Mouse (Mus musculus) midbrain, embryonic 14.5 days (tissue): Measurements from ENCODE around the gene Art3. TPM values are rescaled to one million over a fixed set of nuclear protein-coding genes. Genes with fewer than 3 reads are reported as not detected.

Experiments
- ATAC-seq: fragments of 200-750 bp; cut with Nextera tagmentation; 2 replicates; pipeline ENCODE4 v1.8.0; 2017; ENCODE audit warnings: moderate number of reproducible peaks, moderate library complexity; ENCODE audit not compliant: low FRiP score, low TSS enrichment
- DNase-seq: peaks from one replicate; pipeline ENCODE4 v3.0.0-alpha.2; 2015
- H3K27ac ChIP-seq: fragments of 300-500 bp; sonication (generic); replicated peaks from 2 replicates; pipeline ENCODE4 v1.5.1; 2014; ENCODE audit warnings: mild to moderate bottlenecking, low read depth, low read length, moderate library complexity
- H3K27me3 ChIP-seq: fragments of 300-500 bp; sonication (generic); 2 replicates; pipeline ENCODE4 v1.6.1; 2014; ENCODE audit warnings: low read length, control low read depth, mixed read lengths; ENCODE audit not compliant: control insufficient read depth, insufficient read depth
- H3K36me3 ChIP-seq: fragments of 300-500 bp; sonication (generic); 2 replicates; pipeline ENCODE4 v1.6.1; 2014; ENCODE audit warnings: low read length, control low read depth; ENCODE audit not compliant: control insufficient read depth, insufficient read depth
- H3K4me1 ChIP-seq: fragments of 300-500 bp; sonication (generic); 2 replicates; pipeline ENCODE4 v1.6.1; 2014; ENCODE audit warnings: mild to moderate bottlenecking, antibody characterized with exemption, low read length, control low read depth; ENCODE audit not compliant: control insufficient read depth, insufficient read depth
- H3K4me2 ChIP-seq: fragments of 300-500 bp; sonication (generic); 2 replicates; pipeline ENCODE4 v1.6.1; 2014; ENCODE audit warnings: mild to moderate bottlenecking, low read length, moderate library complexity
- H3K4me3 ChIP-seq: fragments of 300-500 bp; sonication (generic); replicated peaks from 2 replicates; pipeline ENCODE4 v1.5.1; 2014; ENCODE audit warnings: low read depth, low read length
- H3K9ac ChIP-seq: fragments of 300-500 bp; sonication (generic); replicated peaks from 2 replicates; pipeline ENCODE4 v1.6.1; 2014; ENCODE audit warnings: mild to moderate bottlenecking, low read length, moderate library complexity
- H3K9me3 ChIP-seq: fragments of 300-500 bp; sonication (generic); 2 replicates; pipeline ENCODE4 v1.6.1; 2016; ENCODE audit warnings: low read length, control low read depth, mixed read lengths; ENCODE audit not compliant: control insufficient read depth
- WGBS: fragments of 180-500 bp; shearing (Covaris S2); extraction: QIAGEN DNeasy Blood & Tissue Kit; methylation state at CpG from one replicate; pipeline ENCODE4 v1.1.7; 2014; 5-methylcytosine and 5-hydroxymethylcytosine counted together
- polyA plus RNA-seq: library from polyadenylated mRNA; unstranded; fragments of >200 nt; fragmentation: Nextera tagmentation; extraction: Ambion mirVana; gene quantifications from 2 replicates; pipeline ENCODE4 v1.2.1, GENCODE M21; 2014

Art3 gene
- polyA plus RNA-seq, 1 experiment from 2014 or later = 6.1 TPM

DNA sequence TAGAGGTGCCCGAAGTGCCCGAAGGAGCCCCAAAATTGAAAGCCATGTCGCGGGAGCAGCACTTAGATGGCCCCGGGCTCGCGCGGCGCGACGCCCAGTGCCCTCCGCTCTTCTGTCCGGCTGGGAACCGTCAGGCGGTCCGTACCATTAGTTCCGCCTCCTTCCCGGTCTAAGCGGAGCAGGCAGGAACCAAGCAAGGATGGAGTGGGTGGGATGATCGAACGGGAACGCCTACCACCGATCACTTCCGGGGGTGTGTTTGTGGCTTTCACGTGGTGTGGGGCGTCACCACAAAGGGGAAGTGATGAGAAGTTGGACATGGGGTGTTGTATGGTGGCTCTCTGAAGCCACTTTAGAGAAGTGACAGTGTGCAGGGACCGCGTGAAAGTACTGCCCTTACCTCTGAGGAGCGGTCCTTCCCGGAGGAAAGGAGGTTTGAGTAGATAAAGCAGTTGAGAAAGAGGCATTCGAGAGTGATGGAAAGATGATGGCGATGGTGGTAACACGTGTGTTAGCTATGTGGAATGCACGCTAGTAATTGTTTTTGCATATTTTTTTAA lies 103.5 kb downstream of the Art3 start, which contains the start of gene Nup54:
Gene Nup54, minus strand, starts transcription at position 195 of the 560 bp plus-strand sequence.
- H3K4me3 ChIP-seq = peak within 1 kb of the TSS; percentile 75
- H3K27me3 ChIP-seq = no peaks in the 10 kb centered on the region
- DNase-seq (peak; percentile 97), ATAC-seq (peak; percentile 99)
- peak within 1 kb of the TSS; percentile 62 for H3K27ac ChIP-seq
- H3K4me1 ChIP-seq = peaks cover 12% of the 10 kb centered on the region; the same call in 1 of the 2 replicates
- peak within 1 kb of the TSS; percentile 90 for H3K9ac ChIP-seq
- under 1% methylated on average over 34 of the region's 34 CpGs for WGBS
- peaks cover 7% of the 10 kb centered on the region; the same call in 1 of the 2 replicates for H3K36me3 ChIP-seq
- H3K4me2 ChIP-seq = peak within 1 kb of the TSS; percentile 94
- H3K9me3 ChIP-seq = no peaks in the 10 kb centered on the region

DNA sequence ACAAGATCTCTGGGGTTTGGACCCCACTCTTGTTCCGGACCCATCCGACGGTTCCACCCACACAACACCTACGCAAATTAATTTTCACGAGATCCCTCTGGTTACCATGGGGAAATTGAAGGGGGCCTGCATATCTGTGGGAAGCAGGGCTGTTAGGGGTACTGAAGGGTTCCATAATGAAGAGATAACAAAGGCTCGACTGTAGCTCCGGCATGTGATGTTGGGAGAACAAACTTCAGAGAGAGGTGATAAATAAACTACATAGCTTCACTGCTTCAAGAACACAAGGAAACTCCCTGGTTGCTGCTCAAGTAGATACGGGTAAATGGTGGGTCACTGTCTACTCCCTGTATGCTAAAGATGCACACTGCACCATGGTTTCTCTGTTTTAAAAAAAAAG lies 106.9 kb downstream of the Art3 start:
- Histone ChIP-seq H3K36me3 (peaks cover 6% of the 10 kb centered on the region; the same call in 1 of the 2 replicates), H3K4me1 (peaks cover 8% of the 10 kb centered on the region; the same call in 1 of the 2 replicates), H3K4me2 (no peak overlapping the region), H3K9me3 (no peaks in the 10 kb centered on the region), H3K27ac (no peak overlapping the region), H3K27me3 (no peaks in the 10 kb centered on the region), H3K9ac (no peak overlapping the region), H3K4me3 (no peak overlapping the region)
- 85% methylated on average over 8 of the region's 8 CpGs for WGBS
- DNase-seq (no peak), ATAC-seq (no peak)

DNA sequence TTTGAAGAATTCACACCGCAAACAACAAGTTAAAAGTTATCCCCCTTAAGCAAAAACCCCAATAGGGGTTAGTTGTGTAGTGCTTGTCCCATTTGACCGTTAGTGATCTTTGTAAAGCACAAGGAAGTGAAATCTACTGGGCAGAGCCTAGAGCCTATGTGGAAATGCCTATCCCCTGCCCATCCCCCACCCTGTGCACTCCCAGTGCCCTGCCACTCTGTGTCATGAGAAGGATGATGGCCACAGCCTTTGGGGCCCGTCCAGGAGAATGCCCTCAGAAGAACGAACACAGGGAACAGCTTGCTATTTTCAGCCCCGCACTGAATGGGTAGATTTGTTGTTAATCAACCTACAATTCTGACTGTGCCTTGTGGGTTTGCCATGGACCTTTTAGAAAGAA lies 109.9 kb downstream of the Art3 start:
- WGBS = 88% methylated on average over 5 of the region's 5 CpGs
- DNase-seq (no peak), ATAC-seq (no peak)

DNA sequence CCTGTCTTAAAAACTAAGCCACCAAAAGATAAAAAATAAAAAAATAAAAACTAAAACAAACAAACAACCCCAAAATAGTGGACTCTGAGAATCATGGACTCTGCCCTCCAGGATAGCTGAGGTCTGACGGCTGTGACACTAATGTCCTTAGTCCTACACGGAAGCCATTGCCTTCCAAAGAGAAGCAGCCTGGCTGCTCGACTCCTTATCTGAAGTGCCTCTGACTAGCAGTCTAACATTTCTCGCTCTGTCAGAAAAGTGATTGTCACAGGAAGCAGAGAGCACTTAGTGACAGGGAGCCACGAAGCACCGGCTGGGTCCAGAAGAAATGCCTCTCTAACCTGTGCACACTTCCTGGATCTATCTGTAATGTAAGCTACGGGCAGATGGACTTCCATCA lies 111.3 kb downstream of the Art3 start:
- 90% methylated on average over 7 of the region's 7 CpGs for WGBS
- Histone ChIP-seq H3K27ac (no peak overlapping the region), H3K4me3 (no peak overlapping the region), H3K36me3 (peaks cover 37% of the 10 kb centered on the region), H3K9ac (no peak overlapping the region), H3K9me3 (no peaks in the 10 kb centered on the region), H3K4me1 (no peaks in the 10 kb centered on the region), H3K27me3 (no peaks in the 10 kb centered on the region), H3K4me2 (no peak overlapping the region)
- ATAC-seq = no peak
- no peak for DNase-seq

More for the DNA sequence above, 109.9 kb downstream of the Art3 start:
- Histone ChIP-seq H3K9me3 (no peaks in the 10 kb centered on the region), H3K9ac (no peak overlapping the region), H3K4me3 (no peak overlapping the region), H3K4me1 (no peaks in the 10 kb centered on the region), H3K36me3 (peaks cover 23% of the 10 kb centered on the region), H3K27ac (no peak overlapping the region), H3K4me2 (no peak overlapping the region), H3K27me3 (no peaks in the 10 kb centered on the region)

DNA sequence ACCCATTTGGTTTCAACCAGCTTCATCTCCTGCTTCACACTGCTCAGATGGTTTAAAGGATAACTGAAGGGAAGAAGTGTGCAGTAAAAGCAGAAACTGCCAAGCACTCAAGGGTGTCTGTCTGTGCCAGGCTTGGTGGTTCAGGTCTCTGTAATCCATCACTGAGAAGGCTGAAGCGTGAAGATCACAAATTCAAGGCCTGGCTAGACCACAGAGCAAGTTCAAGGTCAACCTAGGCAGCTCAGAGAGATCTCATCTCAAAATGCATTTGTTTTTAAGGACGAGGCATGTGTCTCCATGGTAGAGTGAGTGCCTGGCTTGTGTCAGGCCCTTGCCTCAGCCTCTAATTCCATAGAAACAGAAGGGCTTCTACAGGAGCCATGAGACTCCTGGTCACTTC lies 113.4 kb downstream of the Art3 start:
- H3K9me3 ChIP-seq = no peaks in the 10 kb centered on the region
- H3K4me2 ChIP-seq = no peak overlapping the region
- DNase-seq (no peak), ATAC-seq (no peak)
- no peak overlapping the region for H3K9ac ChIP-seq
- no peaks in the 10 kb centered on the region for H3K4me1 ChIP-seq
- no peaks in the 10 kb centered on the region for H3K27me3 ChIP-seq
- H3K27ac ChIP-seq = no peak overlapping the region
- WGBS = 92% methylated on average over 2 of the region's 2 CpGs
- H3K36me3 ChIP-seq = peaks cover 57% of the 10 kb centered on the region
- H3K4me3 ChIP-seq = no peak overlapping the region

DNA sequence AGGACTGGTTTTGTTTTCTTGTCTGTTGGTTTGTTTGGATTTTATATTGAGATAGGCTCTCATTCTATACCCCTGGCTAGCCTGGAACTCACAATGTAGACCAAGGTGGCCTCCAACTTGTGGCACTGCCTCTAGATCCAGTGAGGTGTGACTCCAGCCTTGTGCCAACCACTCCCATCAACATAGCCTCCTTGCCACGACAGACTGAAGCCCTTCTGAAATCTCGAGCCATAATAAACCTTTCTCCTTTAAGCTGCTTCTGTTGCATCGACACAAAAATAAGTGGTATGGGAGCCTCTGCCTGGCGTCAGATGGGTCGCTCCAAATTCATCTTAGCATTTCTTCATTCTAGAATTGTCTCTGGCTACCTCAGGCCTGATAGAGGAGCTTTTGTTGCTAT lies 115.1 kb downstream of the Art3 start:
- no peak overlapping the region for H3K4me3 ChIP-seq
- no peaks in the 10 kb centered on the region for H3K27me3 ChIP-seq
- no peak overlapping the region for H3K4me2 ChIP-seq
- no peak overlapping the region for H3K9ac ChIP-seq
- WGBS = 96% methylated on average over 5 of the region's 5 CpGs
- no peaks in the 10 kb centered on the region for H3K9me3 ChIP-seq
- ATAC-seq (no peak), DNase-seq (no peak)
- H3K4me1 ChIP-seq = no peaks in the 10 kb centered on the region
- H3K36me3 ChIP-seq = peaks cover 74% of the 10 kb centered on the region
- H3K27ac ChIP-seq = no peak overlapping the region

DNA sequence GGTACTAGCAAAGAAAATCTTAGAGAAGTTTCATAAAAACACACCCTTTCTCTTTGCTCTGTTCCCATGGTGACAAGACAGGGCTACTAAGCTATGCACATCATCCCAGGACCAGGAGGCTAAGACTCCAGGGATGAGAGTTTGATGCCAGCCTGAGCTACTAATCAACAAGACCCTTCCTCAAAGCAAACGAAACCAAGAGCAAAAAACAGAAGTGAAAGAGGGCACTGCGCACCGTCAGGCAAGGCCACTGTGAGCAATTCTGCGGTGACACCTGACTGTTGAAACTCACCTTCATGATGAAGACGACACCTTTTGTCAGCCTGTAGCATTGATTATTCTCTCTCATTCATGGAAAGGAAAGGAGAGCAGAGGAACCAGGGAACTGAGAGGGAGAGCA lies 121.2 kb downstream of the Art3 start:
- ATAC-seq (no peak), DNase-seq (no peak)
- Histone ChIP-seq H3K9me3 (no peaks in the 10 kb centered on the region), H3K9ac (no peak overlapping the region), H3K4me2 (no peak overlapping the region), H3K36me3 (peaks cover 75% of the 10 kb centered on the region), H3K4me3 (no peak overlapping the region), H3K27me3 (no peaks in the 10 kb centered on the region), H3K4me1 (no peaks in the 10 kb centered on the region), H3K27ac (no peak overlapping the region)
- WGBS = 92% methylated on average over 5 of the region's 5 CpGs

DNA sequence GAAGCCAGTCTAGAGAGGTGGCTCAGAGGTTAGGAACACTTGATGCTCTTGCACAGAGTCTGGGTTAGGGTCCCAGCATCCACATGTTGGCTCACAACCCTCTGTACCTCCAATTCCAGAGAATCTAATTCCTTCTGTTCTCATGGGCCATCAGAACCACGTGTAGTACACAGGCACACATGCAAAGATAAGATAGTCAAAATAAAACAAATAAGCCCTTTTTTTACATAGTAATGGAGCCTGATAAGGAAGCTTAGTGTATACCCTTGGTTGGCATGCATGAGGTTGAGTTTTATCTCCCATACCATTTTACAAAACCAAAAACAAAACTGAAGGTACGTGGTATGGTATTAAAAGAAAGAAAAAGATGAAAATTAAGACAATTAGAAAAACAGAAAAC lies 125.8 kb downstream of the Art3 start:
- WGBS = 82% methylated on average over 2 of the region's 2 CpGs
- Histone ChIP-seq H3K27me3 (no peaks in the 10 kb centered on the region), H3K36me3 (peaks cover 50% of the 10 kb centered on the region), H3K9ac (no peak overlapping the region), H3K9me3 (no peaks in the 10 kb centered on the region), H3K4me3 (no peak overlapping the region), H3K4me2 (no peak overlapping the region), H3K27ac (no peak overlapping the region), H3K4me1 (no peaks in the 10 kb centered on the region)
- ATAC-seq (no peak), DNase-seq (no peak)

DNA sequence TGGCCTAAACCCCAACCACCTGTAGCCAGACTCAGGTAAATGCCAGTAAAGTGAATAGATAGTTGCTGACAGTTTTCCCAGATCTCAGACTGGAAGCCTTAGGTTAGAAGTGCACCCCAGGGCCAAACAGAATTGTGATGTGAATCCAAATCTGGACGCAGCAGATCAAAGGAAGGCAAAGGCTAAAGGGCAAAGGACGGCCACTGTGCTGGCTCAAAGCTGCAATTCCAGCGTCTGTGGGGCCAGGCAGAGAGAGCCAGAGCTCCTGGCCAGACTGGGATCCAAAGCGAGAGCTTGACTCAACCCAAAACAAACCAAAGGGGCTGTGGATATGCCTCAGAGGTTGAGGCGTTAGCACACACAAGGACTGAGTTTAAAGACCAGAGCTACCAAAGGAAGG lies 127.1 kb downstream of the Art3 start:
- no peak overlapping the region for H3K27ac ChIP-seq
- H3K36me3 ChIP-seq = peaks cover 38% of the 10 kb centered on the region
- H3K27me3 ChIP-seq = no peaks in the 10 kb centered on the region
- no peaks in the 10 kb centered on the region for H3K4me1 ChIP-seq
- H3K4me2 ChIP-seq = no peak overlapping the region
- H3K4me3 ChIP-seq = no peak overlapping the region
- H3K9me3 ChIP-seq = no peaks in the 10 kb centered on the region
- no peak for DNase-seq
- WGBS = 49% methylated on average over 5 of the region's 5 CpGs
- H3K9ac ChIP-seq = no peak overlapping the region
- no peak for ATAC-seq
